Mouse (Mus musculus) cerebellum, postnatal 10 days (tissue): Measurements from ENCODE around the gene Tnn.

Experiments
- DNase-seq, 2 experiments: peaks; one replicate each; pipeline ENCODE4 v3.0.0; 2021; ENCODE audit warnings: mixed read lengths in 2 of 2

Gene Tnn

DNA sequence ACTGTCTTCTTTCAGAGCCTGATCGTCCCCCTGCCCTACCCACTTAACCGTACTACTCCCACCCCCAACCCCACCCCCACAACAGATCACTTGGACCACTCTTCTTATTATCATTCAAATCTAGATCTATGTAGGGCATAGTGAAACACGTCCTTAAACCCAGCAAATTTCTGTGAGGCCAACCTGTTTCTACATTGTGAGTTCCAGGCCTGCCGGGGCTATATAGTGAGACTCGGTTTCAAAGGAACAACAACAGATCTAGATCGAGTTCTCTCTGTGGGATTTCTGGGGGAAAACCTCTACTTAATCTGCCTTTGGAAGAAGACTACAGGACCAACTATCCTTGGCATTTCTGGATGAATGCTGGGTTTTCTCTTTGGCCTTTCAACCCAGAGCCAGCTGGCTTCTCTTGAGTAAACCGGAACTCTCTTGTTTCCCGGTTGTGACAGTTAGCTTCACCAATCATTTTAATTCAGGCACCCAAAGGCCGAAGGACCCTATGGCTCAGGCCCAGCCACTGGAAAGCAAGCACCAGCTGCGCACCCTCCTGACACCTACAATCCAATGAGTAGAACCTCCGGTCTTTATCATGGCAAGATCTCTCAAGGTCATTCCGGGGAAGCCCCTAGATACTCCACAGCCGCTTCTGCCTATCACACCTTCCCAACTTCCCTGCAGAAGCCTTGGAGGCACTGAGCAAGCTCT is 110.0 kb downstream of the Tnn start:
- no peak for DNase-seq

DNA sequence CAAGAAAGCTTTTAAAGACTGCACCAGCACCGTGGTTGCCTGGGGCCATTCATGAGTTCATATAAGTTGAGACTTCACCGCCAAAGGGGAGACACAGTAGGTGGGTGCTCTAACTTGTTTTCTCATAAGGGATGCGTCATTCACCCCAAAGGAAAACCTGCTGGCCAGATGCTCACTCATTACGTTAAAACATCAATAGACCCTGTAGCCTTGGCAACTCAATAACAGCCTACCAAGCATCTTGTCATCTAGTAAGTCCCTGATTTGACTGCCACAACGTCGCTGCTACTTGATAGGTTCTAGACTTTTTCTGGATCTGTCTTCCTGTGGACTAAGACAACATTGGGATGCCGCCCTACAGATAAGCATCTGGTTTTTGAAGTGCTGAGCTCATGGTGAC is 111.0 kb downstream of the Tnn start:
- DNase-seq, result no peak

DNA sequence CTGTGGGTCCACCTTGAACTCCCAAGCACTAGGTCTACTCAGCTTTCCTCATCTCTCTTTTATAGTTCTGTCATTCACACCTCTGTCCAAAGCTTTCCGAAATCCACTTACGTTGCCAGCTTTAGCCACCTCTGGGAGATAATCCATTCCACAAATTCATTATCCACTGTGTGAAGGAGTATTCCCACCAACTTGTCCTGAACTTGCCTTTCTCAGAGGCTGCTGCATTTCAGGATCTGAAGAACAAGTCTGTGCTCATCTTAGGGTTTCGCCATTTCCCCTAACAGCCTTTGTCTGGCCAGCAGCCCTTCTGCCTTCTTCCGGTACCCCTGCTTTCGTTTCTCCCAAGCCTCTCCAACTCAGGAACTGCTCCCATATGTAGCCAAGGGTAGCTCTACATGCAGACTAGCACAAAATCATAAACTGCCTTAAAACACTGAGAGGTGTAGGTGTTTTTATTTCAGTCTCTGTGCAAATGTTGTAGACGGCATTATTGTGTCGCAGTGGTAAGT is 112.1 kb downstream of the Tnn start:
- DNase-seq, result no peak

DNA sequence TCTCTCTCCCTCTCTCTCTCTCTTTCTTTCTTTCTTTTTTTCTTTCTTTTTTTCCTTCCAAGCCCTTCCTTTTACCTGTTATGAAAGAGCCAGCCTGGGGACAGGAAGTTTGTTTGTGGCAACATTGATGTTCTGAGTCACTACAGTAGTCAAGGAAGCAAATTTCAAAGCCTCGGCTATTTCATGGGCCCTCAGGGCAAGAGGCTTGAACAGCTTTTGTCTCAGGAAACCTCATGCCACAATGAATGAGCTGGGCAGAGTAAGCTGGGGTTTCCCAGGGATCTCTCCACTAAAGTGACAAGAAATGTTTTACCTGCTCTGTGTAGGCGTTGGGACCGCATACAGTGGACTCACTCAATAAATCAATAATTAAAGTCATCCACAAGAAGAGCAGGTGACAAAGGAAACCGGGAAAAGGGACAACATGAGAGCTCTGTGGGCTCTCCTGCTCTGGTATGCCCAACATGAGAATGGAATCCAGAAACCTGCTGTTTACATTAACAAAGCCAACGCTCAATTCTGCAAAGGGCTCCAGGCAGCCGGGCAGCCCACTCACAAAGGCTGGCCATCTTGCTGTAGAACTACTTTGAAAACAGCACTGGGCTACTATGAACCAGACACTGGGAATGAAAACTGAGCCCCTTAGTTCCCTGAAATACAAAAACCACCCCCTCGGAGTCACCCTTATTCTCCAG is 113.3 kb downstream of the Tnn start:
- DNase-seq, result peak; percentile 63 to 70

- DNase-seq, result no peak
Measured at GRCm38 (mm10) chr1:160036996-160037521, 116.3 kb downstream of the Tnn start.

- DNase-seq, result no peak
Measured at GRCm38 (mm10) chr1:160035561-160035960, 117.8 kb downstream of the Tnn start.
